Mouse (Mus musculus) midbrain, embryonic 14.5 days (tissue): ENCODE results near the gene Mapk14. TPM values are rescaled to one million over a fixed set of nuclear protein-coding genes. Genes with fewer than 3 reads are reported as not detected.

Experiments
- ATAC-seq: fragments of 200-750 bp; cut with Nextera tagmentation; 2 replicates; pipeline ENCODE4 v1.8.0; 2017; ENCODE audit warnings: moderate number of reproducible peaks, moderate library complexity; ENCODE audit not compliant: low FRiP score, low TSS enrichment
- DNase-seq: peaks from one replicate; pipeline ENCODE4 v3.0.0-alpha.2; 2015
- H3K27ac ChIP-seq: fragments of 300-500 bp; sonication (generic); replicated peaks from 2 replicates; pipeline ENCODE4 v1.5.1; 2014; ENCODE audit warnings: mild to moderate bottlenecking, low read depth, low read length, moderate library complexity
- H3K27me3 ChIP-seq: fragments of 300-500 bp; sonication (generic); 2 replicates; pipeline ENCODE4 v1.6.1; 2014; ENCODE audit warnings: low read length, control low read depth, mixed read lengths; ENCODE audit not compliant: control insufficient read depth, insufficient read depth
- H3K36me3 ChIP-seq: fragments of 300-500 bp; sonication (generic); 2 replicates; pipeline ENCODE4 v1.6.1; 2014; ENCODE audit warnings: low read length, control low read depth; ENCODE audit not compliant: control insufficient read depth, insufficient read depth
- H3K4me1 ChIP-seq: fragments of 300-500 bp; sonication (generic); 2 replicates; pipeline ENCODE4 v1.6.1; 2014; ENCODE audit warnings: mild to moderate bottlenecking, antibody characterized with exemption, low read length, control low read depth; ENCODE audit not compliant: control insufficient read depth, insufficient read depth
- H3K4me2 ChIP-seq: fragments of 300-500 bp; sonication (generic); 2 replicates; pipeline ENCODE4 v1.6.1; 2014; ENCODE audit warnings: mild to moderate bottlenecking, low read length, moderate library complexity
- H3K4me3 ChIP-seq: fragments of 300-500 bp; sonication (generic); replicated peaks from 2 replicates; pipeline ENCODE4 v1.5.1; 2014; ENCODE audit warnings: low read depth, low read length
- H3K9ac ChIP-seq: fragments of 300-500 bp; sonication (generic); replicated peaks from 2 replicates; pipeline ENCODE4 v1.6.1; 2014; ENCODE audit warnings: mild to moderate bottlenecking, low read length, moderate library complexity
- H3K9me3 ChIP-seq: fragments of 300-500 bp; sonication (generic); 2 replicates; pipeline ENCODE4 v1.6.1; 2016; ENCODE audit warnings: low read length, control low read depth, mixed read lengths; ENCODE audit not compliant: control insufficient read depth
- WGBS: fragments of 180-500 bp; shearing (Covaris S2); extraction: QIAGEN DNeasy Blood & Tissue Kit; methylation state at CpG from one replicate; pipeline ENCODE4 v1.1.7; 2014; 5-methylcytosine and 5-hydroxymethylcytosine counted together
- polyA plus RNA-seq: library from polyadenylated mRNA; unstranded; fragments of >200 nt; fragmentation: Nextera tagmentation; extraction: Ambion mirVana; gene quantifications from 2 replicates; pipeline ENCODE4 v1.2.1, GENCODE M21; 2014

Gene Mapk14
- polyA plus RNA-seq, 1 experiment from 2014 or later: 32.7 TPM

- Histone ChIP-seq H3K4me1 (no peaks in the 10 kb centered on the region), H3K27ac (no peak overlapping the region), H3K9me3 (no peaks in the 10 kb centered on the region), H3K36me3 (no peaks in the 10 kb centered on the region), H3K9ac (no peak overlapping the region), H3K4me2 (no peak overlapping the region), H3K4me3 (no peak overlapping the region), H3K27me3 (no peaks in the 10 kb centered on the region)
- ATAC-seq (no peak), DNase-seq (no peak)
- 92% methylated on average over 3 of the region's 3 CpGs for WGBS
Measured at GRCm38 (mm10) chr17:28776817-28777216, 85.7 kb downstream of the Mapk14 start.

- no peak for ATAC-seq
- no peaks in the 10 kb centered on the region for H3K9me3 ChIP-seq
- H3K27me3 ChIP-seq: no peaks in the 10 kb centered on the region
- no peak overlapping the region for H3K4me3 ChIP-seq
- no peak overlapping the region for H3K4me2 ChIP-seq
- no peaks in the 10 kb centered on the region for H3K4me1 ChIP-seq
- no peak overlapping the region for H3K9ac ChIP-seq
- no peak for DNase-seq
- 87% methylated on average over 16 of the region's 16 CpGs for WGBS
- no peaks in the 10 kb centered on the region for H3K36me3 ChIP-seq
- H3K27ac ChIP-seq: no peak overlapping the region
Measured at GRCm38 (mm10) chr17:28777231-28778005, 86.3 kb downstream of the Mapk14 start.

GRCm38 (mm10) chr17:28779735-28780134, 88.6 kb downstream of the Mapk14 start:
- no peak for DNase-seq

GRCm38 (mm10) chr17:28780836-28781235, 89.7 kb downstream of the Mapk14 start:
- H3K36me3 ChIP-seq: no peaks in the 10 kb centered on the region
- DNase-seq (no peak), ATAC-seq (no peak)
- no peak overlapping the region for H3K4me3 ChIP-seq
- no peaks in the 10 kb centered on the region for H3K27me3 ChIP-seq
- H3K9me3 ChIP-seq: no peaks in the 10 kb centered on the region
- H3K9ac ChIP-seq: no peak overlapping the region
- H3K4me2 ChIP-seq: no peak overlapping the region
- H3K27ac ChIP-seq: no peak overlapping the region
- WGBS: 80% methylated on average over 3 of the region's 3 CpGs
- no peaks in the 10 kb centered on the region for H3K4me1 ChIP-seq

More at GRCm38 (mm10) chr17:28779735-28780134, 88.6 kb downstream of the Mapk14 start:
- H3K9ac ChIP-seq: no peak overlapping the region
- no peaks in the 10 kb centered on the region for H3K27me3 ChIP-seq
- H3K4me3 ChIP-seq: no peak overlapping the region
- 91% methylated on average over 3 of the region's 3 CpGs for WGBS
- H3K4me2 ChIP-seq: no peak overlapping the region
- no peak overlapping the region for H3K27ac ChIP-seq
- no peaks in the 10 kb centered on the region for H3K36me3 ChIP-seq
- no peak for ATAC-seq
- no peaks in the 10 kb centered on the region for H3K4me1 ChIP-seq
- H3K9me3 ChIP-seq: no peaks in the 10 kb centered on the region

- Histone ChIP-seq H3K9ac (no peak overlapping the region), H3K36me3 (no peaks in the 10 kb centered on the region), H3K4me3 (no peak overlapping the region), H3K4me2 (no peak overlapping the region), H3K9me3 (no peaks in the 10 kb centered on the region), H3K4me1 (no peaks in the 10 kb centered on the region), H3K27me3 (no peaks in the 10 kb centered on the region), H3K27ac (no peak overlapping the region)
- no peak for ATAC-seq
- WGBS: 54% methylated on average over 9 of the region's 9 CpGs
- no peak for DNase-seq
Measured at GRCm38 (mm10) chr17:28781290-28782045, 90.3 kb downstream of the Mapk14 start.

GRCm38 (mm10) chr17:28785036-28785435, 93.9 kb downstream of the Mapk14 start:
- Histone ChIP-seq H3K9ac (no peak overlapping the region), H3K4me3 (no peak overlapping the region), H3K4me2 (no peak overlapping the region), H3K9me3 (no peaks in the 10 kb centered on the region), H3K27me3 (no peaks in the 10 kb centered on the region), H3K27ac (no peak overlapping the region), H3K4me1 (no peaks in the 10 kb centered on the region), H3K36me3 (no peaks in the 10 kb centered on the region)
- DNase-seq: no peak
- WGBS: 82% methylated on average over 3 of the region's 3 CpGs
- ATAC-seq: no peak

GRCm38 (mm10) chr17:28787507-28787906, 96.4 kb downstream of the Mapk14 start:
- no peaks in the 10 kb centered on the region for H3K36me3 ChIP-seq
- no peak overlapping the region for H3K4me2 ChIP-seq
- no peaks in the 10 kb centered on the region for H3K9me3 ChIP-seq
- H3K27me3 ChIP-seq: no peaks in the 10 kb centered on the region
- ATAC-seq (no peak), DNase-seq (no peak)
- 95% methylated on average over 12 of the region's 12 CpGs for WGBS
- no peaks in the 10 kb centered on the region for H3K4me1 ChIP-seq
- no peak overlapping the region for H3K9ac ChIP-seq
- H3K27ac ChIP-seq: no peak overlapping the region
- no peak overlapping the region for H3K4me3 ChIP-seq

- H3K4me3 ChIP-seq: no peak overlapping the region
- ATAC-seq: no peak
- H3K4me2 ChIP-seq: no peak overlapping the region
- no peak overlapping the region for H3K27ac ChIP-seq
- H3K36me3 ChIP-seq: no peaks in the 10 kb centered on the region
- H3K9ac ChIP-seq: no peak overlapping the region
- DNase-seq: no peak
- 94% methylated on average over 4 of the region's 4 CpGs for WGBS
- H3K9me3 ChIP-seq: no peaks in the 10 kb centered on the region
- peaks cover 13% of the 10 kb centered on the region; the same call in 1 of the 2 replicates for H3K4me1 ChIP-seq
- H3K27me3 ChIP-seq: no peaks in the 10 kb centered on the region
Measured at GRCm38 (mm10) chr17:28797031-28797430, 105.9 kb downstream of the Mapk14 start.
